Mouse (Mus musculus): ENCODE data around the gene Klk10.

Gene Klk10

GRCm38 (mm10) chr7:43780746-43781145, at the start of gene Klk10:
Klk10 (plus strand) TSS chr7:43781035.
- DNase-seq (ENCODE audit: low spot score in 2 of 2), result no peak

GRCm38 (mm10) chr7:43747788-43748187, 33.0 kb upstream of the Klk10 start:
- DNase-seq (ENCODE audit: low spot score in 2 of 2), result peak in 1 of 2 experiments; percentile 19

- DNase-seq (ENCODE audit: low spot score in 2 of 2), result no peak
These were observed 28.0 kb upstream of the Klk10 start for GRCm38 (mm10) chr7:43752806-43753205.

GRCm38 (mm10) chr7:43766484-43766883, 14.4 kb upstream of the Klk10 start:
- no peak for DNase-seq (ENCODE audit: low spot score in 2 of 2)

GRCm38 (mm10) chr7:43768597-43768996, 12.2 kb upstream of the Klk10 start, which contains the start of gene Klk12:
Klk12 (plus strand) TSS chr7:43768897.
- no peak for DNase-seq (ENCODE audit: low spot score in 2 of 2)

GRCm38 (mm10) chr7:43769636-43770035, 11.2 kb upstream of the Klk10 start:
- no peak for DNase-seq (ENCODE audit: low spot score in 2 of 2)

- DNase-seq (ENCODE audit: low spot score in 2 of 2), result no peak
These were observed 10.1 kb upstream of the Klk10 start for GRCm38 (mm10) chr7:43770701-43771100.

- no peak for DNase-seq (ENCODE audit: low spot score in 2 of 2)
These were observed 8.9 kb upstream of the Klk10 start for GRCm38 (mm10) chr7:43771916-43772315.

GRCm38 (mm10) chr7:43772901-43773300, 7.9 kb upstream of the Klk10 start:
- DNase-seq (ENCODE audit: low spot score in 2 of 2), result no peak

GRCm38 (mm10) chr7:43774364-43774763, 6.5 kb upstream of the Klk10 start, which contains the start of gene Klk11:
Klk11 (plus strand) TSS chr7:43774604.
- DNase-seq (ENCODE audit: low spot score in 2 of 2), result no peak

GRCm38 (mm10) chr7:43774802-43775201, 6.0 kb upstream of the Klk10 start:
- DNase-seq (ENCODE audit: low spot score in 2 of 2), result no peak

- no peak for DNase-seq (ENCODE audit: low spot score in 2 of 2)
These were observed 5.4 kb upstream of the Klk10 start for GRCm38 (mm10) chr7:43775311-43776057.

GRCm38 (mm10) chr7:43776506-43776905, 4.3 kb upstream of the Klk10 start:
- DNase-seq (ENCODE audit: low spot score in 2 of 2), result no peak

- no peak for DNase-seq (ENCODE audit: low spot score in 2 of 2)
These were observed 3.4 kb upstream of the Klk10 start for GRCm38 (mm10) chr7:43777423-43777822.

- no peak for DNase-seq (ENCODE audit: low spot score in 2 of 2)
These were observed 2.5 kb upstream of the Klk10 start for GRCm38 (mm10) chr7:43778176-43778970.

- DNase-seq (ENCODE audit: low spot score in 2 of 2), result no peak
These were observed 594 bp upstream of the Klk10 start for GRCm38 (mm10) chr7:43780241-43780640.

GRCm38 (mm10) chr7:43781541-43781940, 706 bp downstream of the Klk10 start:
- no peak for DNase-seq (ENCODE audit: low spot score in 2 of 2)

- peak; percentile 23 to 54 for DNase-seq (ENCODE audit: low spot score in 2 of 2)
These were observed 1.7 kb downstream of the Klk10 start for GRCm38 (mm10) chr7:43782275-43783265.

GRCm38 (mm10) chr7:43785286-43785685, 4.5 kb downstream of the Klk10 start:
- DNase-seq (ENCODE audit: low spot score in 2 of 2), result no peak

- no peak for DNase-seq (ENCODE audit: low spot score in 2 of 2)
These were observed 7.3 kb downstream of the Klk10 start for GRCm38 (mm10) chr7:43788096-43788495.

GRCm38 (mm10) chr7:43789295-43789694, 8.5 kb downstream of the Klk10 start:
- DNase-seq (ENCODE audit: low spot score in 2 of 2), result no peak

GRCm38 (mm10) chr7:43791591-43791990, 10.8 kb downstream of the Klk10 start, which contains the start of gene Klk9:
Klk9 (plus strand) TSS chr7:43791891.
- no peak for DNase-seq (ENCODE audit: low spot score in 2 of 2)

Data from spleen, postnatal 36 days (tissue).